Mouse (Mus musculus): ENCODE results near the gene Slc38a11.

DNA sequence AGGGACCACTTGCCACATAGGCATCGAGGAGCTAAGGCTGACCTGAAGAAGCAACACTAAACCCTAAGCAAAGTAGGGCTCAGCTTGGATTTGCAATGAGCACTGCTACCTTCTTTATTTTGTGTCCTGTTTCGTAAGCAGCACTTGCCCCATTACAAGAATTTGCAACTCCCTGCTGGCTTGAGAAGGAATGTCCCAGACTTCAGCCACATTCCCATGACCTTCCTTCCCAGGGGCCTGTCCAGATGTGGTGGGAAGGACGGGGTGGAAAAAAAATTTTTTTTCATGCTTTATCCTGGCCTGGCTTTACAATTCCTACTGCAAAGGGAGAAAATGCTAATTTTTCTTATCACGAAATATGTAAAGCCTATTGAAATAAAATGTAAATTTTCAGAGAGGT, 14.6 kb upstream of the Slc38a11 start:
- TF ChIP-seq EP300 (IDR thresholded peaks at IDR 0.05; ENCODE audit: insufficient read depth, low read depth, low read length) (no peak), CTCF (IDR thresholded peaks at IDR 0.05; ENCODE audit: low read depth, low read length) (no peak), POLR2A (IDR thresholded peaks at IDR 0.05; ENCODE audit: insufficient read depth, low read length) (no peak)

Measured in ES-Bruce4 (cell line).